Mouse (Mus musculus): ENCODE results near the gene Vstm4.

Vstm4 gene

GRCm38 (mm10) chr14:32859831-32860569 is 3.4 kb downstream of the Vstm4 start:
- DNase-seq = no peak

GRCm38 (mm10) chr14:32861149-32861581 is 4.6 kb downstream of the Vstm4 start:
- DNase-seq = no peak

DNA sequence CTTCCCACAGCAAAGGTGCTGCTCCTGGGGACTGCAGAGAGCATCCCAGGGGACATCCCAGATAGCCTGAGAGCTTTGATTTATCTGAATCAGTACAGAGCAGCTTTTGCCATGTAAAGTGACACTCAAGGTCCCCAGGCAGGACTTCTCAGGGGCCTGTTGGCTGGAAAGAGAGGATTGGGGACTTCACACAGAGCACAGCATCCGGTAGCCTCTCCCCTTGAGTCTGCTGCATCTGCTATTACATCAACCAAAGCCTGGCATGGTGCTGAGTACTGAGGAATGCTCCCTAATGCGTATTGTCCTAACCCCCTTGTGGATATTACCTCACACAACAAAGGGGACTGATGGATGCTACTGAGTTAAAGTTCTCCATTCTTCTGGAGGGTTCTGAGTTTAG is 5.1 kb downstream of the Vstm4 start:
- DNase-seq = no peak

DNA sequence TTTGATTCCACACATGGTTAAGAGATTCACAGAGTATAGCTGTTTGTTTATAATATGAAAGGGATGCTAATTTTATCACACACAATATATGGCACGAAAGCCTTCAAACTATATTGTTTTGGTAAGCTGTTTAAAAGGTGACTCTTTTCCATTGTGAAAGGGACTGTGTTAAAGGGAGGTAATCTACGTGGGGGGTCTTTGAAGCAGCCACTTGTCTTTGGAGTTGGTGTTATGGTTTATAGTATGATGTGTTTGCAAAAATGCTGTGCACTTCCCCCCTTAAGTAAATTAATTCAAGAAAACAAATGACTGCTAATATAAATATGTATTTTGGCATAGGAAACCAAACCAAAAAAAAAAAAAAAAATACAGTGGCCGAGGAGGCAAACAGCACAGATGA is 8.8 kb downstream of the Vstm4 start:
- no peak for DNase-seq

- DNase-seq = no peak
These were observed 15.4 kb downstream of the Vstm4 start for GRCm38 (mm10) chr14:32871963-32872362.

- DNase-seq = no peak
These were observed 21.0 kb downstream of the Vstm4 start for GRCm38 (mm10) chr14:32877549-32877948.

DNA sequence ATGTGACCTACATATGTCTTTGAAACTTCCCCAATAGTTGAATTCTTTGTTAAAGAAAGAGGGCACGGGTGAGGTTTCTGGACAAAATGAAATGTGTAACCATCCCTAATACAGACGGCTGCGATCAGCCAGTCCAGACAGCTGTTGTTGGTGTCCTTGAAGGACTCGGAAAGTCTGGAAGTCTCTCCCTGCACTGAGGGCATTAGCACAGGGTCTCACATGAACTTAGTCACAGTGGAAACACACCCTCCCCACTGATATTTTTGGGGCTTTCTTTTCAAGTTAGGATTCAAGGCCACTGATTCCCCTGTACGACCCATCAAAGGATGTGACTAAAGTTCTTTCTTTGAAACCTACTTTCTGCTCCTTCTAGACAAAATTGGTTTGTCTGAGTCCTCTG is 23.8 kb downstream of the Vstm4 start:
- DNase-seq = no peak

DNA sequence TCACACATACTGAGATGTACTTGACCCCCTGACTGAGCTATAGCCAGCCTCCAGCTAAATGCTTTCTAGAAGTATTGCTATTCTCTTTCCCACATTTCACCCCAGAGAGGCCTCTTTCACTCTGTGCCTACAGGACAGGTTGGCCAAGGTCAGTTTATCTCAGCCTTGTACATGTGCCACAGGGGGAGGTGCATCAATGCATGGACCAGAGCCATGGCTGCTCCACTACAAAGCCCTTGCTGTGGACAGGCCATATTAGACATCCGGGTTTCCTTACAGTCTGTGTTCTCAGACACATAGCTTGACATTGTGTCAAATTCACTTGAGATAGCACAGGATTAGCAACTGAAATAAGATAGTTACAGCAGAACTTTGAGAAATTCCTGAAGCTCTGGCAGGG is 25.1 kb downstream of the Vstm4 start:
- no peak for DNase-seq

DNA sequence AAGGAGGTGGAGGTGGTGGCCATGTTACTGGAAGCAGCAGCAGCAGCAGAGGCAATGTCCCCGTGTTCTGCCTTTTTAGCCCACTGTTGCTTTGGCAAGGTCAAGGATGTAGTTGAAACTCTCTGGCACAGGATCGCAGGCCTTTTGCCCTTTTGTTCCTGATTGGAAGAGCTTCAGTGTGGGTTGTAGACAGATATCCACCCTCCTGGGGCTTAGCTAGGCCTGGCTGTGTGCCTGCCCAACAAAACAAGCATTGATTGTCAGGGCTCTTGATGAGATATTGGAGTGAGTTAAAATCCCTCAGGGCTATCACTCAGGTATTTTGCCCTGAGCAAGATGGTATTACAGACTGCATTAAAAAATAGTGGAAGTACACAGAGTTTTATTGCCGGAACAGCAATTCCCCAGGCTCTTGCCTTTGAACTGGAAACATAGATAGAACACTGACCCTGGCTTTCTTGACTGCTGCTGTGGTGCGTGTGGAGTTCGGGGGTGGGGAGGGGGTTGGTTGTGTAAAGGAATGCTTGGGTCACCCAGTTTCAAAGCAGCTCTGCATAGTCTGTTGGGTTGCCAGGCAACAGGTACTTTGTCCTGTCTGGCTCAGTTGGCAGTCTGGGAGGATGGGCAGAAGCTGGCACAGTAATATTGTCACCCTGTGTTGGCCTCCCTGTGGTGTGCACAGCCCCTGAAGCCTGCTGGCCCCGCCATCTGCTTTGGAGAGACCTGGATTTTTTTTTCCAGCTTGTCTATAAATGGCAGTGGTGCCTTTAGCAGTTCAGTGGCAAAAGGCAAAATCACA is 32.5 kb downstream of the Vstm4 start:
- DNase-seq = peak; percentile 24

GRCm38 (mm10) chr14:32894341-32894853 is 37.8 kb downstream of the Vstm4 start:
- DNase-seq = no peak

DNA sequence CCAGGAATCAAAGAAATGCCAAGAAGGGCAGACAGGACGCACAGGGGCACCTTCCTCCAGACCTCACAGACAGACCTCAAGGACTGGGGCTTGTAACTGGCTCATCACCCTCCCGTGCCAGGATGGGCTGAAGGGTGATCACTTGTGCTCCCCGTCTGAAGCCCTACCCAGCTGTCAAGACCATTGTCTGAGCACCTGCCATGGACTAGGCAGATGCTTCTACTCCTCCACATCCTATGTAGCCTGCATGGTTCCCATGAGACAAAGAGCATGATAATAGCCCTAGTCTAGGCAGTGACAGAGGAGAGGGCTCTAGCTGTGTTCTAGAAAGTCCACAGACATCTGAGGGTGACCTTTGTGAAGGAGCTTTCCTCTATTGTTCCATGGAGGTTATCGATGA is 38.3 kb downstream of the Vstm4 start:
- DNase-seq = no peak

DNA sequence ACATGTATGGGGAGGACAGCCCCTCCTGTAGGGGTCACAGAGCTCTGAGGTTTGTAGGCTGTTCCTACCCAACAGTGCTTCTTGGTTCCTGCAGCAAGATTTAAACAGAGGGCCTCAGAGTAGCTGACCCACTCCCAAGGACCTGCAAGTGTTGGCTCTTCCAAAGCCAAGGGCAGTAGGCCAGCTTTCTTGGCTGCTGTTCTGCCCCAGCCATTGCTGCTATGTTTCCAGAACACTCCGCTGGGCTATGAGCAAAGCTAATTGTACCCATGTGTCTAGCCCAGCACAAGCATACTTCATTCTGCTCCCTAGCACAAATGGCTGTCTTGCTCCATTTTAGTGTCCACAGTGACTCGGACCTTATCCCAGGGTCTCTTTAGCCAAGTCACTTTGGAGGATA is 40.3 kb downstream of the Vstm4 start:
- peak; percentile 19 for DNase-seq

- no peak for DNase-seq
These were observed 46.6 kb downstream of the Vstm4 start for GRCm38 (mm10) chr14:32903203-32903602.

DNA sequence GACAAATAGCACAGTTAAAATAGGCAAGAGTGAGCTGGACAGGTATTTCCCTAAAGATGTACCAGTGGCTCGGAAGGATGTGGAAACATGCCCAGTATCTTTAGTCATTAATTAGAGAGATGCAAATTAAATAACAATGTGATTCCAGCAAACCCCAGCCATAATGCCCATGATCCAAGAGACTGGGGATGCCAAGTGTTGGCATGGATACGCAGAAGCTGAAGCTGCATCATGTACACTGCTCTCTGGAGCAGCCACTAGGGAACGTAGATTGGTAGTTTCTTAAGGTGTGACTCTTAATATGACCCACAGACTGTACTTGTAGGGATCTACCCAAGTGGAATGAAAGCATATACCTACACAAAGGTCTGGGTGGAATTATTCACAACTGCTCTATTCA is 50.0 kb downstream of the Vstm4 start:
- no peak for DNase-seq

DNA sequence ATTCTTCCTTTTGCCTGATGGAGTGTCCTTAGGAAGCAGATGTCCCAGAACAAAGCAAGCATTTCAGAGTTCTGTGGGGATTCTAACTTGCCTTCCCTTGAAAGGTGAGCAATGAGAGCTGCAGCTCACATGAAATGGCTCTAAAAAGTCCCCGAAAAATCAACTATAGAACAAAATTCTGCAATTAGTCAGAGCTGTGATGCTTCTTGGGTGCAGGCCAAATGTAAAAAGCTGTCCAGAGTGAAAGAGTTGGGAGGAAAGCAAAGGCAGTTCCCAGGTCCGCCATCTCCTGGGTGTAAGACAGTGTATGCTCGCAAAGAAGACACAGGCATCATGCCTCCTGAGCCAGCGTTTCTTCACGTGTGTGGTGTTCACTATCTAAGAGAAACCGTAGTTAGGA is 52.6 kb downstream of the Vstm4 start:
- DNase-seq = no peak

- DNase-seq = no peak
These were observed 54.6 kb downstream of the Vstm4 start for GRCm38 (mm10) chr14:32911187-32911586.

DNA sequence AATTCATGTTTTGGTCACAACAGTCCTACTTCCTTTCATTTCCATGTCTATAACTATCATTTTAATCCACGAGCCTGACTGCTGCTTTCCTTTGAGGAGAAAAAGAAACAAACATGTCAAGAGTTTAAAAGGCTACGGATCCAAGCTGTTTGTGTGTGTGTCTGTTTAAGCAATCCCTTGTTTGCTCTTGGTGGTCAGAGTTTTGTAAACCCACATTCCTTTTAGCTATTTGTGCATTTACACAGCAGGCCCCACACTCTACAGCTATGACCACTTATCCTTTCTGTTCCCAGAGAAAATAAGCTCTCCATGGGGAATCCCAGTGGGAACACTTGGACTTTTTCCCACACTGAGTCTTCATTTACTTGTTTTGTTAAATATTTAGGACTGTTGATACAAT is 58.8 kb downstream of the Vstm4 start:
- no peak for DNase-seq

DNA sequence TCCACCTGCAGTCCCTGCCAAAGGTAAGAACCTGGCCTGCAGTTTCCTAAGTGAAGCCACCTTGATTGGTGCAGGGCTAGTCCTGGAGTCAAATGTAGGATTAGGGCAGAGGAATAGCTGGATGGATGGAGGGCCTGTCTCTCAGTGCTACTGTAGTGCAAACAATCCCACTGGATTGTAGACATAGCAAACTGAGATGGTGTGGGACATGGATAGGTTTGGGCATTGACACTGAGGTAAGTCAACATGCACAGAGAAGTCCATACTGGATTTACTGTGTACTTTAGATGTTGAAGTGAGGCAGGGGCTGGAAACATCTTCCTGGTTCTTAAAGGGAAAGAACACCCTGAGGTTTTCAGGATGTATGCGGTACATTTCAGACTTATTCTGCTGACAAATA is 61.4 kb downstream of the Vstm4 start:
- DNase-seq = no peak

- DNase-seq = no peak
These were observed 67.3 kb downstream of the Vstm4 start for GRCm38 (mm10) chr14:32923871-32924270.

DNA sequence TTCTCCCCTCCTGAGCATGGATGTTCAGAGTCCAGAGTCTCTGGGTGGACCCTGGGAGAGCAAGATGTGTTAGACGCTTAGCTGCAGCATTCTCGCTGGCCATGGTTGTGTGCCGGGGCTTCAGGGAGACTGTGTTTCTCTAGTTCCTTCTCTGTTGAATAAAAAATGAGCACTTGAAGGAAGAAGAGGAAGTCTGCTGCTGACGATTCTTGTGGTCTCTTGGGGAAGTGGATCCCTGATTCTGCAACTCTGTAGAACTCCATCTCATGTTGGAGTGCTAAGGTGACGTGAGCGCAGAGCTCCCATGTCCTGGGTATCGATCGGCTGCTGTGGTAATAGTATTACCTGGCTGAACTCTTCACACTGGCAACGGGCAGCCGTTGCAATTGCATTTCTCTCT is 75.2 kb downstream of the Vstm4 start:
- no peak for DNase-seq

DNA sequence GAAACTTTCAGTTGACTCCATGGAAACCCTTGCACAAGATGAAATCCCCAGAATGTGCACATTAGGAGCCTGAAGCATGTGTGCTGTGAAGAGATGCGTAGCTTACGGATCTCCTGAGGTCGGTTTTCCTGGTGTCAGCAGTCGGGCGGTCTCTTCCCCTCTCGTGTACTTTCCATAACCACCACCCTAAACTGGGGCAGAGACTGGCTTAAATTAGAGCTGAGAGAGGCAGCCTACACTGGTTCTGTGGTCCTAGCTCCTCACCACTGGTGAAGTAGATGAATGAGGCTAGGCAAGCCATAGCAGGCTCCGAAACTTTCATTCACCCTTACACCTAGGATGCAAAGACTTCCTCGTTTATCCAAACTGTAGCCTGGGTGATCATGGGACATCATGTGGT is 75.7 kb downstream of the Vstm4 start:
- DNase-seq = no peak

GRCm38 (mm10) chr14:32934064-32934463 is 77.5 kb downstream of the Vstm4 start:
- no peak for DNase-seq

- no peak for DNase-seq
These were observed 82.7 kb downstream of the Vstm4 start for GRCm38 (mm10) chr14:32939217-32939616.

- no peak for DNase-seq
These were observed 91.0 kb downstream of the Vstm4 start for GRCm38 (mm10) chr14:32947512-32947911.
